Mouse (Mus musculus) urinary bladder, postnatal 0 days (tissue): Measurements from ENCODE around the gene Sdhb. TPM values are rescaled to one million over a fixed set of nuclear protein-coding genes. Genes with fewer than 3 reads are reported as not detected.

Source experiments
- polyA plus RNA-seq: library from polyadenylated mRNA; unstranded; fragments of >200 nt; fragmentation: Nextera tagmentation; extraction: Ambion mirVana; gene quantifications from 2 replicates; pipeline ENCODE4 v1.2.1, GENCODE M21; 2015

Sdhb gene
- polyA plus RNA-seq, result 336 and 350 TPM in 2 replicates

GRCm38 (mm10) chr4:140960781-140961466 lies at the start of gene Sdhb:
Sdhb (plus strand) TSS chr4:140961203.

GRCm38 (mm10) chr4:140986711-140987395 lies 25.9 kb downstream of the Sdhb start, which contains the start of gene Atp13a2:
Atp13a2 (plus strand) TSS chr4:140986873.

GRCm38 (mm10) chr4:141010118-141010517 lies 49.1 kb downstream of the Sdhb start, which contains the start of gene Mfap2:
Mfap2 (plus strand) TSS chr4:141010418.

Other genes with a start within 250 kb of the Sdhb start
- gene Padi6, start 218.6 kb upstream of the Sdhb start, polyA plus RNA-seq, result not detected in 2 replicates
- gene Padi4, start 187.0 kb upstream of the Sdhb start, polyA plus RNA-seq, result 1.7 and 11.5 TPM in 2 replicates
- 0.30 TPM in 1 of 2 replicates, not detected in the other for gene Padi3, start 150.6 kb upstream of the Sdhb start, polyA plus RNA-seq
- gene Padi1, start 115.4 kb upstream of the Sdhb start, polyA plus RNA-seq, result 0.07 and 0.16 TPM in 2 replicates
- 0.52 and 1.2 TPM in 2 replicates for gene Padi2, start 54.9 kb upstream of the Sdhb start, polyA plus RNA-seq
- 16.9 and 22.3 TPM in 2 replicates for gene Atp13a2, start 25.7 kb downstream of the Sdhb start, polyA plus RNA-seq
- gene Mfap2, start 49.2 kb downstream of the Sdhb start, polyA plus RNA-seq, result 162 and 198 TPM in 2 replicates
- gene Crocc, start 99.3 kb downstream of the Sdhb start, polyA plus RNA-seq, result 1.7 and 3.0 TPM in 2 replicates
- gene Necap2, start 117.2 kb downstream of the Sdhb start, polyA plus RNA-seq, result 69.1 and 73.9 TPM in 2 replicates
- not detected in 2 replicates for gene Spata21, start 127.1 kb downstream of the Sdhb start, polyA plus RNA-seq
- gene Szrd1, start 178.6 kb downstream of the Sdhb start, polyA plus RNA-seq, result 26.4 and 27.8 TPM in 2 replicates
- gene Fbxo42, start 186.7 kb downstream of the Sdhb start, polyA plus RNA-seq, result 10.2 and 12.4 TPM in 2 replicates